Mouse (Mus musculus) midbrain, embryonic 16.5 days (tissue): Measurements from ENCODE around the gene Josd2. TPM values are rescaled to one million over a fixed set of nuclear protein-coding genes. Genes with fewer than 3 reads are reported as not detected.

Experiments
- ATAC-seq: fragments of 200-750 bp; cut with Nextera tagmentation; 2 replicates; pipeline ENCODE4 v1.8.0; 2017; ENCODE audit warnings: moderate TSS enrichment
- H3K27ac ChIP-seq: fragments of 300-500 bp; sonication (generic); 2 replicates; pipeline ENCODE4 v1.5.1; 2014; ENCODE audit warnings: mild to moderate bottlenecking, low read length, mixed read lengths
- H3K27me3 ChIP-seq: fragments of 300-500 bp; sonication (generic); 2 replicates; pipeline ENCODE4 v1.6.1; 2014; ENCODE audit warnings: low read depth, low read length, mixed read lengths; ENCODE audit not compliant: control insufficient read depth, insufficient read depth
- H3K36me3 ChIP-seq: fragments of 300-500 bp; sonication (generic); 2 replicates; pipeline ENCODE4 v1.6.1; 2014; ENCODE audit warnings: mild to moderate bottlenecking, low read length, moderate library complexity, mixed read lengths; ENCODE audit not compliant: control insufficient read depth, insufficient read depth
- H3K4me1 ChIP-seq: fragments of 300-500 bp; sonication (generic); 2 replicates; pipeline ENCODE4 v1.6.1; 2014; ENCODE audit warnings: mild to moderate bottlenecking, low read length, mixed read lengths; ENCODE audit not compliant: control insufficient read depth, insufficient read depth
- H3K4me2 ChIP-seq: fragments of 300-500 bp; sonication (generic); 2 replicates; pipeline ENCODE4 v1.6.1; 2014; ENCODE audit warnings: mild to moderate bottlenecking, low read length, mixed read lengths
- H3K4me3 ChIP-seq: fragments of 300-500 bp; sonication (generic); 2 replicates; pipeline ENCODE4 v1.5.1; 2014; ENCODE audit warnings: low read depth, mild to moderate bottlenecking, low read length, moderate library complexity, mixed read lengths
- H3K9ac ChIP-seq: fragments of 300-500 bp; sonication (generic); 2 replicates; pipeline ENCODE4 v1.6.1; 2014; ENCODE audit warnings: low read depth, low read length, mixed read lengths
- H3K9me3 ChIP-seq: fragments of 300-500 bp; sonication (generic); replicated peaks from 2 replicates; pipeline ENCODE4 v1.6.1; 2014; ENCODE audit warnings: mild to moderate bottlenecking, low read length, mixed read lengths; ENCODE audit not compliant: control insufficient read depth, poor library complexity, severe bottlenecking
- WGBS: fragments of 180-500 bp; shearing (Covaris S2); extraction: QIAGEN DNeasy Blood & Tissue Kit; methylation state at CpG from one replicate; pipeline ENCODE4 v1.1.7; 2014; 5-methylcytosine and 5-hydroxymethylcytosine counted together
- polyA plus RNA-seq: library from polyadenylated mRNA; unstranded; fragments of >200 nt; fragmentation: Nextera tagmentation; extraction: Ambion mirVana; gene quantifications from 2 replicates; pipeline ENCODE4 v1.2.1, GENCODE M21; 2015

The Josd2 gene
- polyA plus RNA-seq, 1 experiment from 2014 or later = 39.5 TPM

- Histone ChIP-seq H3K36me3 (peaks cover 3% of the 10 kb centered on the region), H3K4me1 (peaks cover 43% of the 10 kb centered on the region), H3K27ac (peak overlapping the region; percentile 94), H3K27me3 (no peaks in the 10 kb centered on the region), H3K9ac (peak overlapping the region; percentile 76), H3K4me3 (peak overlapping the region; percentile 56), H3K9me3 (no peaks in the 10 kb centered on the region), H3K4me2 (peak overlapping the region; percentile 62)
- ATAC-seq = no peak
- 43% methylated on average over 15 of the region's 15 CpGs for WGBS
Observed at GRCm38 (mm10) chr7:44468644-44469285, 985 bp downstream of the Josd2 start.

GRCm38 (mm10) chr7:44469677-44470675, 2.2 kb downstream of the Josd2 start:
- no peaks in the 10 kb centered on the region for H3K27me3 ChIP-seq
- H3K4me3 ChIP-seq = no peak overlapping the region
- peak overlapping the region; percentile 94 for H3K27ac ChIP-seq
- no peaks in the 10 kb centered on the region for H3K36me3 ChIP-seq
- H3K9me3 ChIP-seq = no peaks in the 10 kb centered on the region
- WGBS = 92% methylated on average over 14 of the region's 16 CpGs
- H3K4me2 ChIP-seq = no peak overlapping the region
- peaks cover 39% of the 10 kb centered on the region for H3K4me1 ChIP-seq
- no peak for ATAC-seq
- peak overlapping the region; percentile 37 for H3K9ac ChIP-seq

DNA sequence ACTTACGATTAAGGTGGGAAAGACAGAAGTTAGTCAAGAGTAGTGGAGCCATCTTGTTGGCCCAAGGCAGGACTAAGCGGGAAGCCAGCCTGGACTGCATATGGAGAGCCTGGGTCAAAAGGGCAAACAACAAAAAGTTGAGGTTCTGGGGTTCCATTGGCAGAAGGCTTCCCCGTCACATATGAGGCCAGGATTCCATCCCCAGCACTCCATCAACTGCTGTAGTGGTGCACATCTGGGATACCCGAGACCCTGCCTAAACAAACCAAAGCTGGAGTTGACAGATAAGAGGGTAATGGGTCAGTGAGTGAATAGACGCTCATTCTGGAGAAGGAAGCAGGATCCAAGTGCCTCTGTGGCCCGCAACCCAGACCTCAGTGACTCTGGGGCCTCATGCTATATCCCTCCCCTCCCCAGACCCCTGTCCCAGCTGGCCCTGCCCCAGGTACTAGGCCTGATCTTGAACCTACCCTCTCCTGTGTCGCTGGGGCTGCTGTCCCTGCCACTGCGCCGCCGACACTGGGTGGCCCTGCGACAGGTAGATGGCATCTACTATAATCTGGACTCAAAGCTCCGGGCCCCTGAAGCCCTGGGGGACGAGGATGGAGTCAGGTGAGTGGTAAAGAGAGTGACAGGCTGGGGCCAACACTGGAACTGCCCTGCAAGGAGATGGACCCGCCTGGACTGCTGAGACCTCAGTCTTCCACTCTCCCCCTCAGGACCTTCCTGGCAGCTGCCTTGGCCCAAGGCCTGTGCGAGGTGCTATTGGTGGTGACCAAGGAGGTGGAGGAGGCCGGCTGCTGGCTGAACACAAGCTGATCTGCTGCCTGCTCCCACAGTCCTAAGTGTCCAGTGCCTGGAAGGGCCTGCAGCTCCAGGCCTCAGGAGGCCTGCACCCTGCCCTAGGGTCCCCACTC, 3.2 kb downstream of the Josd2 start:
- H3K4me3 ChIP-seq = no peak overlapping the region
- no peak overlapping the region for H3K27ac ChIP-seq
- no peak overlapping the region for H3K4me2 ChIP-seq
- ATAC-seq = no peak
- H3K4me1 ChIP-seq = peaks cover 34% of the 10 kb centered on the region
- no peaks in the 10 kb centered on the region for H3K36me3 ChIP-seq
- 85% methylated on average over 16 of the region's 16 CpGs for WGBS
- H3K9me3 ChIP-seq = no peaks in the 10 kb centered on the region
- no peaks in the 10 kb centered on the region for H3K27me3 ChIP-seq
- no peak overlapping the region for H3K9ac ChIP-seq

GRCm38 (mm10) chr7:44471880-44472557, 4.2 kb downstream of the Josd2 start:
- peaks cover 29% of the 10 kb centered on the region for H3K4me1 ChIP-seq
- no peak overlapping the region for H3K4me3 ChIP-seq
- H3K36me3 ChIP-seq = no peaks in the 10 kb centered on the region
- H3K9ac ChIP-seq = no peak overlapping the region
- H3K27ac ChIP-seq = no peak overlapping the region
- 44% methylated on average over 6 of the region's 6 CpGs for WGBS
- H3K27me3 ChIP-seq = no peaks in the 10 kb centered on the region
- no peaks in the 10 kb centered on the region for H3K9me3 ChIP-seq
- H3K4me2 ChIP-seq = no peak overlapping the region
- ATAC-seq = no peak

DNA sequence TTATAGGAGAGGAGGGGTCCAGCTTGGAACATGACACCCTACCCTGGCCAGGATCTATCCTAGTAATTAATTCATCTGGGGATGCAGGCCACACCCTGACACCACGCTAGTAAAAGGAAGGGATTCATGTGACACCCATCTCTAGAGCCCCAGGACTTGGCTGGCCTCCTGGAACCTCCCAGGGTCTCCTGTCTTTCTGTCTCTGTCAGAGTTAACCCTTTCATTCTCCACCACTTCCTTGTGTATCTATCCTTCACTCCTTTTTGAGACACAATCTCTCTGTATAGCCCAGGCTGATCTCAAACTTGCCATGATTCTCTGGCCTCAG, 4.7 kb downstream of the Josd2 start:
- no peak for ATAC-seq
- Histone ChIP-seq H3K9me3 (no peaks in the 10 kb centered on the region), H3K4me3 (no peak overlapping the region), H3K27ac (no peak overlapping the region), H3K9ac (no peak overlapping the region), H3K27me3 (no peaks in the 10 kb centered on the region), H3K36me3 (no peaks in the 10 kb centered on the region), H3K4me1 (peaks cover 25% of the 10 kb centered on the region), H3K4me2 (no peak overlapping the region)
- WGBS = 33% methylated on average over 1 of the region's 1 CpGs

DNA sequence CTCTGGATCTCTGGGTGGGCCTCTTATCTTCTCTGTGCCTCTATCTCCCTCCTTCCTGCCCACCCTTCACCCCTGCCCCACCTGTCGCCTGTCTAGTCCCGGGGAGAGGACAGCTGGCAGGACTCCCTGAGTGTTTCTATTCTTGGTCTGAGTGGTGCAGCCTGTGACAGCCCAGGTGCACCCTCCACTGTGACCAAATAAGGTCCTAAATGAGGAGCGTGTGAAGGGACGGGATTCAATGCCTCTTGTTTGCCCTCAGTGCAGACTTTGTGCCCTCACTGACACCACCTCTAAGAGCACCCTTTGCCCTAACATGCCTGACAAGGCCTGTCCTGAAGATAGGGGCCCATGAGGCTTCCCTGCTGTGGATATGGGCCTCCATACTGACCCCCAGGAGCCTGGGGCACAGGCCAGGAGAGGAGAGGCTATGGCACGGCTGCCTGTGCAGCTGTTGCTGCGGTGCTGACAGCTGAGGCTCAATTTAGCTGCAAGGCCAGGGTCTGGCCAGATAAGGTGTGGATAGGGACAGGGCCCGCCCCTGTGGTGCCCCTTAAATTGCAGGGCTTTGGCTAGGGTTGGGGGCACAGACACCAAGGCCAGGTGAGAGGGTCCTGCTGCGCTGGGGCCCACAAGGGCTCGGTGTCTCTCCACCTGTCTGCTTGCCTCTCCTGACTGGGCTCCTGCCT, 5.3 kb downstream of the Josd2 start:
- Histone ChIP-seq H3K36me3 (no peaks in the 10 kb centered on the region), H3K4me1 (peaks cover 25% of the 10 kb centered on the region), H3K27ac (no peak overlapping the region), H3K4me2 (no peak overlapping the region), H3K27me3 (no peaks in the 10 kb centered on the region; the same call in 1 of the 2 replicates), H3K9ac (peak overlapping the region; percentile 30; the same call in 1 of the 2 replicates), H3K4me3 (no peak overlapping the region), H3K9me3 (no peaks in the 10 kb centered on the region)
- no peak for ATAC-seq
- 63% methylated on average over 9 of the region's 9 CpGs for WGBS

GRCm38 (mm10) chr7:44474419-44474818, 6.6 kb downstream of the Josd2 start:
- peak; percentile 56; the same call in 1 of the 2 replicates for ATAC-seq
- Histone ChIP-seq H3K4me2 (no peak overlapping the region), H3K36me3 (no peaks in the 10 kb centered on the region), H3K27me3 (no peaks in the 10 kb centered on the region; the same call in 1 of the 2 replicates), H3K27ac (peak overlapping the region; percentile 40), H3K9me3 (no peaks in the 10 kb centered on the region), H3K4me1 (peaks cover 15% of the 10 kb centered on the region), H3K4me3 (no peak overlapping the region), H3K9ac (no peak overlapping the region)
- 17% methylated on average over 3 of the region's 4 CpGs for WGBS
